Mouse (Mus musculus): Measurements from ENCODE around the gene Ibsp.

DNA sequence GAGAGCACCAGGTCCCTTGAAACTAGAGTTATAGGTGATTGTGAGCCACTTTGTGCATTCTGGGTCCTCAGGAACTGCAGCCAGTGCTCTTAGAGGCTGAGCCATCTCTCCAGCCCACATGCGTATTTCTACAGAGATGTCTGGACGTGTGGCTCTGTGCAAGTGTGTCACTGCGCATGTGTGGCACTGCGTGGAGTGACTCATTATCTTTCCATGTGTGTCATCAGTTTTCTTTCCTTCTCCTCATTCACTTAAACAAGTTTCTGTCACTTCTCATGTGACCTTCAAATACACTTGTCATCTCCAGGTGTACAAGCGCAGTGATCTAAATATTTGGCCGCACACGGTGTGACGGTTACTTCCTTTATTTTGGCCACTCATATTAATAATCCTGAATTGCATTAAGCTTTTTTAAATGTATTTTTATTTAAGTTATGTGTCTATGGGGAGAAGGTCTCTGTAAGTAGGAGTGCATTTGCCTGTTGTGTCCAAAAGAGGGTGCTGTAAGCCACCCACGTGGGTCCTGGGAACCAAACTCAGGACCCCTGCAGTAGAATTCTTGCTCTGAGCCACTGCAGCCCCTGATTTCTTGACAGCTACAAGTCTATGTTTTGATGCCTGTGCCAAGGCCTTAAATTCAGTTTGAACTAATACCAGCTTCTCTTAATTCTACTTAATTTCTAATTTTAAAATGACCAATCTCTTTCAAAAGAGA, 45.7 kb downstream of the Ibsp start:
- peak; percentile 19; the same call in 1 of the 2 replicates for TF ChIP-seq CTCF (IDR thresholded peaks at IDR 0.05; ENCODE audit: low read depth)
- no peak for TF ChIP-seq EP300 (IDR thresholded peaks at IDR 0.05; ENCODE audit: low read depth)

Data from liver, embryonic 14.5 days (tissue).